Comparison of ENCODE assay signal across 10 mouse cellular contexts in genomic region chr6:25767073-25767472, GRCm38 (mm10). TPM values are rescaled to one million over a fixed set of nuclear protein-coding genes. Genes with fewer than 3 reads are reported as not detected.
DNase-seq lines count a peak whose midpoint lies in the region; ATAC-seq lines count a peak whose summit lies in the region.
"Had no signal": no experiment of that assay in that cellular context is flagged by ENCODE, and none has a peak within 500 bp of the region (broad histone marks: within the 10 kb centered on the region; RNA-seq: fewer than 3 reads in every experiment).

No protein-coding gene starts in this region.

- DNase-seq in kidney, adult 11 months: no peak
- DNase-seq in adipocyte (ENCODE audit: low spot score): peak; percentile 17
- peak; percentile 75 for DNase-seq in embryonic facial prominence, embryonic 14.5 days (ENCODE audit: low spot score)
- DNase-seq in layer of hippocampus, adult 11-12 months (ENCODE audit: low spot score): peak; percentile 57
- no peak for DNase-seq in ovary, postnatal 10 days (ENCODE audit: low spot score)
- no peak for DNase-seq in spleen, postnatal 10 days (ENCODE audit: low spot score in 2 of 2)

- no peak overlapping the region for H3K9ac ChIP-seq in kidney, embryonic 15.5 days
- H3K9ac ChIP-seq in embryonic facial prominence, embryonic 14.5 days (ENCODE audit: low read depth, low read length): no peak overlapping the region
- no peak overlapping the region for H3K9ac ChIP-seq in midbrain, embryonic 15.5 days
- H3K9ac ChIP-seq: embryonic facial prominence, embryonic 13.5 days; lung, embryonic 15.5 days had no signal

- no peaks in the 10 kb centered on the region for H3K4me1 ChIP-seq in kidney, embryonic 15.5 days
- no peaks in the 10 kb centered on the region for H3K4me1 ChIP-seq in embryonic facial prominence, embryonic 14.5 days (ENCODE audit: control insufficient read depth, insufficient read depth, low read length)
- H3K4me1 ChIP-seq in midbrain, embryonic 15.5 days: peaks cover 5% of the 10 kb centered on the region; the same call in 1 of the 2 replicates
- H3K4me1 ChIP-seq: embryonic facial prominence, embryonic 13.5 days; lung, embryonic 15.5 days had no signal

- no peak overlapping the region for H3K4me2 ChIP-seq in kidney, embryonic 15.5 days
- H3K4me2 ChIP-seq in embryonic facial prominence, embryonic 14.5 days (ENCODE audit: low read depth, low read length): no peak overlapping the region
- peak overlapping the region; percentile 37 for H3K4me2 ChIP-seq in midbrain, embryonic 15.5 days
- H3K4me2 ChIP-seq: embryonic facial prominence, embryonic 13.5 days; lung, embryonic 15.5 days had no signal

- no peak overlapping the region for H3K27ac ChIP-seq in kidney, embryonic 15.5 days
- H3K27ac ChIP-seq in embryonic facial prominence, embryonic 14.5 days (replicated peaks; ENCODE audit: low read depth, low read length): no peak overlapping the region
- H3K27ac ChIP-seq in midbrain, embryonic 15.5 days: no peak overlapping the region
- H3K27ac ChIP-seq: embryonic facial prominence, embryonic 13.5 days; lung, embryonic 15.5 days had no signal

- 0 out of 2 replicates have a peak, but pooled peaks have one; percentile 46 for ATAC-seq in kidney, embryonic 15.5 days (replicated peaks; ENCODE audit: low FRiP score)
- ATAC-seq in embryonic facial prominence, embryonic 14.5 days (ENCODE audit: low read depth): peak; percentile 79
- peak; percentile 96 for ATAC-seq in midbrain, embryonic 15.5 days (replicated peaks)

- no peak overlapping the region for H3K4me3 ChIP-seq in kidney, embryonic 15.5 days (replicated peaks)
- no peak overlapping the region for H3K4me3 ChIP-seq in embryonic facial prominence, embryonic 14.5 days (ENCODE audit: low read depth, low read length)
- H3K4me3 ChIP-seq in midbrain, embryonic 15.5 days: no peak overlapping the region
- H3K4me3 ChIP-seq: embryonic facial prominence, embryonic 13.5 days; lung, embryonic 15.5 days had no signal

- H3K9me3 ChIP-seq in kidney, embryonic 15.5 days (replicated peaks): no peaks in the 10 kb centered on the region
- no peaks in the 10 kb centered on the region for H3K9me3 ChIP-seq in embryonic facial prominence, embryonic 14.5 days (ENCODE audit: control insufficient read depth, low read length)
- H3K9me3 ChIP-seq in midbrain, embryonic 15.5 days: no peaks in the 10 kb centered on the region
- H3K9me3 ChIP-seq: embryonic facial prominence, embryonic 13.5 days; lung, embryonic 15.5 days had no signal

- peaks cover 63% of the 10 kb centered on the region for H3K36me3 ChIP-seq in kidney, embryonic 15.5 days
- peaks cover 43% of the 10 kb centered on the region for H3K36me3 ChIP-seq in embryonic facial prominence, embryonic 14.5 days (ENCODE audit: control insufficient read depth, insufficient read depth, low read length)
- H3K36me3 ChIP-seq in midbrain, embryonic 15.5 days (replicated peaks): peaks cover 2% of the 10 kb centered on the region

- 73% methylated on average over 7 of the region's 7 CpGs for WGBS in kidney, embryonic 15.5 days
- WGBS in embryonic facial prominence, embryonic 14.5 days: 63% methylated on average over 7 of the region's 7 CpGs
- 16% methylated on average over 7 of the region's 7 CpGs for WGBS in midbrain, embryonic 15.5 days

- H3K27me3 ChIP-seq in kidney, embryonic 15.5 days: no peaks in the 10 kb centered on the region
- no peaks in the 10 kb centered on the region for H3K27me3 ChIP-seq in embryonic facial prominence, embryonic 14.5 days (replicated peaks; ENCODE audit: control insufficient read depth, insufficient read depth, low read length)
- no peaks in the 10 kb centered on the region for H3K27me3 ChIP-seq in midbrain, embryonic 15.5 days (replicated peaks)
- H3K27me3 ChIP-seq: embryonic facial prominence, embryonic 13.5 days; lung, embryonic 15.5 days had no signal

RNA-seq across cellular contexts. Expression of gene Pot1a, which starts 42.0 kb away (rescaled TPM):
- 29.3 and 34.0 TPM in 2 replicates for polyA plus RNA-seq in kidney, embryonic 15.5 days (2015; fragmentation: Nextera tagmentation; extraction: Ambion mirVana)
- 32.3 and 32.7 TPM in 2 replicates for polyA plus RNA-seq in embryonic facial prominence, embryonic 14.5 days (2014; fragmentation: Nextera tagmentation; extraction: Ambion mirVana)
- 27.3 and 28.8 TPM in 2 replicates for polyA plus RNA-seq in midbrain, embryonic 15.5 days (2015; fragmentation: Nextera tagmentation; extraction: Ambion mirVana)

Comparison
In these comparisons a context has a peak if more than half of its experiments do, and no peak if none do; other contexts are left out.
1. ATAC-seq: peak in every context shown above with its lines; median percentile 96 in midbrain, embryonic 15.5 days; 79 in embryonic facial prominence, embryonic 14.5 days; 46 in kidney, embryonic 15.5 days.
2. DNase-seq: peak in adipocyte (single experiment), embryonic facial prominence, embryonic 14.5 days (single experiment) and layer of hippocampus, adult 11-12 months (single experiment); none in kidney, adult 11 months (single experiment), ovary, postnatal 10 days (single experiment) and spleen, postnatal 10 days (0 of 2).